Mouse (Mus musculus): ENCODE results near the gene Fhad1. TPM values are rescaled to one million over a fixed set of nuclear protein-coding genes. Genes with fewer than 3 reads are reported as not detected.

The Fhad1 gene
- polyA plus RNA-seq, 1 experiment from 2014 or later, result 4.9 TPM

GRCm38 (mm10) chr4:141948822-141949221 lies 66.1 kb downstream of the Fhad1 start:
- no peaks in the 10 kb centered on the region for H3K9me3 ChIP-seq (ENCODE audit: control insufficient read depth, low read length)
- TF ChIP-seq CTCF (IDR thresholded peaks at IDR 0.05; ENCODE audit: low read depth) (no peak), EP300 (optimal IDR thresholded peaks at IDR 0.05) (no peak)
- no peaks in the 10 kb centered on the region for H3K4me1 ChIP-seq (replicated peaks; ENCODE audit: control insufficient read depth, insufficient read depth)
- no peak overlapping the region for H3K4me2 ChIP-seq (replicated peaks; ENCODE audit: low read depth)
- 81% methylated on average over 3 of the region's 3 CpGs for WGBS
- DNase-seq (ENCODE audit: low spot score) (no peak), ATAC-seq (ENCODE audit: low FRiP score, low TSS enrichment) (no peak)
- no peaks in the 10 kb centered on the region for H3K36me3 ChIP-seq (ENCODE audit: control insufficient read depth, insufficient read depth, low read length)
- no peaks in the 10 kb centered on the region for H3K27me3 ChIP-seq (ENCODE audit: control insufficient read depth, insufficient read depth, low read length)
- H3K9ac ChIP-seq (ENCODE audit: low read length), result no peak overlapping the region
- H3K4me3 ChIP-seq (ENCODE audit: low read depth, low read length), result no peak overlapping the region
- peak overlapping the region; percentile 36; the same call in 1 of the 2 replicates for H3K27ac ChIP-seq (replicated peaks)

- DNase-seq (ENCODE audit: low spot score), result no peak
- Histone ChIP-seq H3K4me1 (replicated peaks; ENCODE audit: control insufficient read depth, insufficient read depth) (no peaks in the 10 kb centered on the region; the same call in 1 of the 2 replicates), H3K4me3 (ENCODE audit: low read depth, low read length) (no peak overlapping the region), H3K9me3 (ENCODE audit: control insufficient read depth, low read length) (no peaks in the 10 kb centered on the region), H3K9ac (ENCODE audit: low read length) (no peak overlapping the region), H3K27ac (replicated peaks) (no peak overlapping the region), H3K4me2 (replicated peaks; ENCODE audit: low read depth) (no peak overlapping the region), H3K27me3 (ENCODE audit: control insufficient read depth, insufficient read depth, low read length) (no peaks in the 10 kb centered on the region), H3K36me3 (ENCODE audit: control insufficient read depth, insufficient read depth, low read length) (no peaks in the 10 kb centered on the region)
- 18% methylated on average over 11 of the region's 11 CpGs for WGBS
- ATAC-seq (ENCODE audit: low FRiP score, low TSS enrichment), result peak; percentile 31; the same call in 1 of the 2 replicates
- TF ChIP-seq EP300 (optimal IDR thresholded peaks at IDR 0.05), result no peak
Observed at GRCm38 (mm10) chr4:141942403-141942802, 72.5 kb downstream of the Fhad1 start.

GRCm38 (mm10) chr4:141941289-141941688 lies 73.6 kb downstream of the Fhad1 start:
- WGBS, result 88% methylated on average over 8 of the region's 8 CpGs
- H3K27me3 ChIP-seq (ENCODE audit: control insufficient read depth, insufficient read depth, low read length), result no peaks in the 10 kb centered on the region

GRCm38 (mm10) chr4:141938535-141938934 lies 76.3 kb downstream of the Fhad1 start:
- Histone ChIP-seq H3K9ac (ENCODE audit: low read length) (no peak overlapping the region), H3K9me3 (ENCODE audit: control insufficient read depth, low read length) (no peaks in the 10 kb centered on the region), H3K27ac (replicated peaks) (no peak overlapping the region), H3K36me3 (ENCODE audit: control insufficient read depth, insufficient read depth, low read length) (no peaks in the 10 kb centered on the region), H3K4me2 (replicated peaks; ENCODE audit: low read depth) (no peak overlapping the region), H3K4me1 (replicated peaks; ENCODE audit: control insufficient read depth, insufficient read depth) (no peaks in the 10 kb centered on the region; the same call in 1 of the 2 replicates), H3K27me3 (ENCODE audit: control insufficient read depth, insufficient read depth, low read length) (no peaks in the 10 kb centered on the region), H3K4me3 (ENCODE audit: low read depth, low read length) (no peak overlapping the region)
- TF ChIP-seq CTCF (IDR thresholded peaks at IDR 0.05; ENCODE audit: low read depth), result peak; percentile 29
- TF ChIP-seq EP300 (optimal IDR thresholded peaks at IDR 0.05), result no peak
- 75% methylated on average over 4 of the region's 4 CpGs for WGBS
- DNase-seq (ENCODE audit: low spot score), result no peak
- ATAC-seq (ENCODE audit: low FRiP score, low TSS enrichment), result no peak

More at GRCm38 (mm10) chr4:141941289-141941688, 73.6 kb downstream of the Fhad1 start:
- Histone ChIP-seq H3K9me3 (ENCODE audit: control insufficient read depth, low read length) (no peaks in the 10 kb centered on the region), H3K4me3 (ENCODE audit: low read depth, low read length) (no peak overlapping the region), H3K4me2 (replicated peaks; ENCODE audit: low read depth) (no peak overlapping the region), H3K4me1 (replicated peaks; ENCODE audit: control insufficient read depth, insufficient read depth) (no peaks in the 10 kb centered on the region; the same call in 1 of the 2 replicates), H3K9ac (ENCODE audit: low read length) (no peak overlapping the region), H3K36me3 (ENCODE audit: control insufficient read depth, insufficient read depth, low read length) (no peaks in the 10 kb centered on the region), H3K27ac (replicated peaks) (no peak overlapping the region)
- no peak for ATAC-seq (ENCODE audit: low FRiP score, low TSS enrichment)
- no peak for TF ChIP-seq CTCF (IDR thresholded peaks at IDR 0.05; ENCODE audit: low read depth)
- TF ChIP-seq EP300 (optimal IDR thresholded peaks at IDR 0.05), result no peak
- no peak for DNase-seq (ENCODE audit: low spot score)

- no peak for DNase-seq (ENCODE audit: low spot score)
- Histone ChIP-seq H3K4me1 (replicated peaks; ENCODE audit: control insufficient read depth, insufficient read depth) (peaks cover 3% of the 10 kb centered on the region), H3K27ac (replicated peaks) (no peak overlapping the region), H3K27me3 (ENCODE audit: control insufficient read depth, insufficient read depth, low read length) (no peaks in the 10 kb centered on the region), H3K4me2 (replicated peaks; ENCODE audit: low read depth) (no peak overlapping the region), H3K9me3 (ENCODE audit: control insufficient read depth, low read length) (no peaks in the 10 kb centered on the region), H3K36me3 (ENCODE audit: control insufficient read depth, insufficient read depth, low read length) (no peaks in the 10 kb centered on the region), H3K4me3 (ENCODE audit: low read depth, low read length) (no peak overlapping the region), H3K9ac (ENCODE audit: low read length) (no peak overlapping the region)
- WGBS, result 52% methylated on average over 14 of the region's 14 CpGs
- TF ChIP-seq EP300 (optimal IDR thresholded peaks at IDR 0.05) (no peak), CTCF (IDR thresholded peaks at IDR 0.05; ENCODE audit: low read depth) (no peak)
- ATAC-seq (ENCODE audit: low FRiP score, low TSS enrichment), result no peak
Observed at GRCm38 (mm10) chr4:141932785-141933574, 81.9 kb downstream of the Fhad1 start.

- no peak overlapping the region for H3K27ac ChIP-seq (replicated peaks)
- H3K4me1 ChIP-seq (replicated peaks; ENCODE audit: control insufficient read depth, insufficient read depth), result peaks cover 3% of the 10 kb centered on the region
- ATAC-seq (ENCODE audit: low FRiP score, low TSS enrichment) (no peak), DNase-seq (ENCODE audit: low spot score) (no peak)
- H3K27me3 ChIP-seq (ENCODE audit: control insufficient read depth, insufficient read depth, low read length), result no peaks in the 10 kb centered on the region
- H3K9me3 ChIP-seq (ENCODE audit: control insufficient read depth, low read length), result no peaks in the 10 kb centered on the region
- TF ChIP-seq CTCF (IDR thresholded peaks at IDR 0.05; ENCODE audit: low read depth), result no peak
- TF ChIP-seq EP300 (optimal IDR thresholded peaks at IDR 0.05), result no peak
- H3K36me3 ChIP-seq (ENCODE audit: control insufficient read depth, insufficient read depth, low read length), result no peaks in the 10 kb centered on the region
- no peak overlapping the region for H3K4me3 ChIP-seq (ENCODE audit: low read depth, low read length)
- 84% methylated on average over 5 of the region's 5 CpGs for WGBS
- no peak overlapping the region for H3K4me2 ChIP-seq (replicated peaks; ENCODE audit: low read depth)
- no peak overlapping the region for H3K9ac ChIP-seq (ENCODE audit: low read length)
Observed at GRCm38 (mm10) chr4:141931526-141931925, 83.4 kb downstream of the Fhad1 start.

Data from stomach, postnatal 0 days (tissue).